Mouse (Mus musculus) heart, postnatal 10 days (tissue): Measurements from ENCODE around the gene Strn4. TPM values are rescaled to one million over a fixed set of nuclear protein-coding genes. Genes with fewer than 3 reads are reported as not detected.

Experiments used
- DNase-seq, 2 experiments: peaks; one replicate each; pipeline ENCODE4 v3.0.0; 2021
- intact Hi-C: fragments of 180-260 bp; cut with DNase I; formaldehyde crosslinking; loops from one replicate; pipeline ENCODE4 v1.15.1; 2025
- total RNA-seq, 2 experiments: library from RNA; stranded (reverse); gene quantifications; 2 replicates each; pipeline ENCODE4 v1.2.3; 2021

Gene Strn4
- total RNA-seq, 2 experiments from 2014 or later: 80.1 to 81.2 TPM

- no peak for DNase-seq
- intact Hi-C loops: no loop called here
Observed at GRCm38 (mm10) chr7:16872478-16872877, 56.8 kb downstream of the Strn4 start.

- DNase-seq: no peak
- intact Hi-C loops: no loop called here
Observed at GRCm38 (mm10) chr7:16873392-16873791, 57.7 kb downstream of the Strn4 start.

- intact Hi-C loops: loop anchor here (1.0 kb wide), 1 partner anchor 18 kb away; no protein-coding TSS in a partner anchor
- DNase-seq: peak; percentile 85 to 89
Observed at GRCm38 (mm10) chr7:16874190-16874589, 58.5 kb downstream of the Strn4 start.

GRCm38 (mm10) chr7:16874756-16875309 lies 59.1 kb downstream of the Strn4 start:
- DNase-seq: peak; percentile 100
- intact Hi-C loops: loop anchor here (1.0 kb wide), 1 partner anchor 17 kb away; no protein-coding TSS in a partner anchor

GRCm38 (mm10) chr7:16875310-16875325 lies 59.4 kb downstream of the Strn4 start, which contains the start of gene Dact3:
Gene Dact3 (plus strand): TSS chr7:16875317.
- DNase-seq: no peak
- intact Hi-C loops: no loop called here

- no peak for DNase-seq
- intact Hi-C loops: no loop called here
Observed at GRCm38 (mm10) chr7:16875326-16875725, 59.6 kb downstream of the Strn4 start.

- intact Hi-C loops: no loop called here
- no peak for DNase-seq
Observed at GRCm38 (mm10) chr7:16876006-16876405, 60.3 kb downstream of the Strn4 start.

GRCm38 (mm10) chr7:16876608-16877007 lies 60.9 kb downstream of the Strn4 start:
- intact Hi-C loops: no loop called here
- DNase-seq: peak in 1 of 2 experiments; percentile 50

- intact Hi-C loops: no loop called here
- DNase-seq: no peak
Observed at GRCm38 (mm10) chr7:16877717-16878116, 62.0 kb downstream of the Strn4 start.

GRCm38 (mm10) chr7:16879796-16880547 lies 64.3 kb downstream of the Strn4 start:
- intact Hi-C loops: no loop called here
- peak; percentile 78 to 87 for DNase-seq

- no peak for DNase-seq
- intact Hi-C loops: no loop called here
Observed at GRCm38 (mm10) chr7:16880615-16881014, 64.9 kb downstream of the Strn4 start.

- DNase-seq: no peak
- intact Hi-C loops: no loop called here
Observed at GRCm38 (mm10) chr7:16883162-16883561, 67.5 kb downstream of the Strn4 start.

GRCm38 (mm10) chr7:16884334-16884733 lies 68.6 kb downstream of the Strn4 start:
- intact Hi-C loops: no loop called here
- no peak for DNase-seq

- intact Hi-C loops: no loop called here
- DNase-seq: no peak
Observed at GRCm38 (mm10) chr7:16885271-16885776, 69.6 kb downstream of the Strn4 start.

GRCm38 (mm10) chr7:16885905-16886304 lies 70.2 kb downstream of the Strn4 start:
- intact Hi-C loops: no loop called here

More at GRCm38 (mm10) chr7:16885905-16886304, 70.2 kb downstream of the Strn4 start:
- no peak for DNase-seq

Other genes starting within 250 kb of the Strn4 start
- gene Arhgap35, start 200.9 kb upstream of the Strn4 start, total RNA-seq: 10 to 100 TPM; 52.5 to 62.2 TPM
- under 1 TPM in 1 of 2 experiments, not detected in 1; 0.31 TPM for gene Ceacam15, start 140.2 kb upstream of the Strn4 start, total RNA-seq
- not detected for gene Ceacam9, start 94.0 kb upstream of the Strn4 start, total RNA-seq
- 100 to 1,000 TPM; 118 TPM for gene Ap2s1, start 77.5 kb upstream of the Strn4 start, total RNA-seq
- 10 to 100 TPM; 22.6 to 28.7 TPM for gene Slc1a5, start 34.5 kb upstream of the Strn4 start, total RNA-seq
- gene Fkrp, start 843 bp downstream of the Strn4 start, total RNA-seq: 10 to 100 TPM; 45.5 to 48.1 TPM
- gene Prkd2, start 27.0 kb downstream of the Strn4 start, total RNA-seq: 10 to 100 TPM; 27.8 to 31.9 TPM
- gene Dact3, start 59.4 kb downstream of the Strn4 start, total RNA-seq: 10 to 100 TPM; 28.2 to 32.7 TPM
- 1 to 10 TPM in 1 of 2 experiments, under 1 TPM in 1; 0.82 to 1.4 TPM for gene Gng8, start 75.9 kb downstream of the Strn4 start, total RNA-seq
- gene Ptgir, start 90.6 kb downstream of the Strn4 start, total RNA-seq: 1 to 10 TPM; 2.6 to 2.8 TPM
- 100 to 1,000 TPM; 252 to 262 TPM for gene Calm3, start 108.2 kb downstream of the Strn4 start, total RNA-seq
- 1 to 10 TPM; 5.0 to 5.2 TPM for gene Pnmal2, start 128.8 kb downstream of the Strn4 start, total RNA-seq
- not detected for gene Pnmal1, start 143.8 kb downstream of the Strn4 start, total RNA-seq
- under 1 TPM in 1 of 2 experiments, not detected in 1; 0.10 TPM for gene Gm42372, start 167.2 kb downstream of the Strn4 start, total RNA-seq
- gene Ccdc8, start 176.8 kb downstream of the Strn4 start, total RNA-seq: 10 to 100 TPM; 15.6 to 18.0 TPM
- 100 to 1,000 TPM; 104 to 105 TPM for gene Ppp5c, start 212.0 kb downstream of the Strn4 start, total RNA-seq
- gene Hif3a, start 246.5 kb downstream of the Strn4 start, total RNA-seq: 1 to 10 TPM; 1.5 to 7.1 TPM